Mouse (Mus musculus) cerebellum, adult 9-11 months (tissue): ENCODE measurements around the gene Depdc1b.

Experiments
- DNase-seq: peaks from one replicate; pipeline ENCODE4 v3.0.0; 2022

Depdc1b gene

GRCm38 (mm10) chr13:108448348-108448931 is 132.3 kb downstream of the Depdc1b start:
- DNase-seq = no peak

- DNase-seq = no peak
These were observed 133.3 kb downstream of the Depdc1b start, which contains the start of gene Pde4d for GRCm38 (mm10) chr13:108449116-108450097. Gene Pde4d, plus strand, starts transcription at chr13:108449948.

GRCm38 (mm10) chr13:108451122-108451521 is 135.0 kb downstream of the Depdc1b start:
- DNase-seq = no peak

- DNase-seq = no peak
These were observed 137.2 kb downstream of the Depdc1b start for GRCm38 (mm10) chr13:108453064-108453919.
